Mouse (Mus musculus) brown adipose tissue, adult 24 weeks (tissue): ENCODE results near the gene Nars2. TPM values are rescaled to one million over a fixed set of nuclear protein-coding genes. Genes with fewer than 3 reads are reported as not detected.
A peak's percentile ranks its signal among the peaks of the same experiment; 100 is the strongest.

Experiments
- H3K27ac ChIP-seq: fragments of 200-500 bp; replicated peaks from 2 replicates; pipeline ENCODE4 v1.5.1; 2012; ENCODE audit warnings: low read depth, mild to moderate bottlenecking, low read length
- H3K4me1 ChIP-seq: fragments of 200-500 bp; 2 replicates; pipeline ENCODE4 v1.6.1; 2012; ENCODE audit warnings: low read length, mixed read lengths; ENCODE audit not compliant: control insufficient read depth, insufficient read depth, insufficient read length
- H3K4me3 ChIP-seq: fragments of 200-500 bp; 2 replicates; pipeline ENCODE4 v1.5.1; 2012; ENCODE audit warnings: low read depth, mild to moderate bottlenecking, low read length, moderate library complexity; ENCODE audit not compliant: insufficient read depth
- polyA plus RNA-seq: library from polyadenylated mRNA; stranded (reverse); fragments of >200 nt; gene quantifications from 2 replicates; pipeline ENCODE4 v1.2.4, GENCODE M21; 2012; ENCODE audit not compliant: missing spikeins, insufficient read depth, insufficient read length

Nars2 gene
- polyA plus RNA-seq, 1 experiment, result 19.8 TPM

DNA sequence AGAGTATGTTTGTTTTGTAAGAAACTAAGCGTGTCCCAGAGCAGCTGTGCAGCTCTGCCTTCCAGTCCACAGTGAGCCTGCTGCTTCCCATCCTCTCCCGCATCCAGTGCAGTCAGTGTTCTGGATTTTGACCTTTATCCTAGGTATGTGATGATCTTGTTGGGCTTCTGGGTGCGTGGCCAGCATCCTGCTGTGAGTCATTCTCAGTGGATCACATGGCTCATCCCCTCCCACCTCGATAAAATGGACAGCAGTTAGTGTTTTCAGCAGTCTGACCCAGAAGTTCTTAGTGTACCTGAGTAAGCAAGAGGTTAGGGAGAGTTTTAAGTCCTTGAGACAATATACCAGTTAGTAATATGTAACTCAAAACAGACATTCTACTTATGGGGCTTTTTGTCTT, 36.4 kb downstream of the Nars2 start:
- H3K4me1 ChIP-seq, result peaks cover 7% of the 10 kb centered on the region
- no peak overlapping the region for H3K27ac ChIP-seq
- H3K4me3 ChIP-seq, result no peak overlapping the region

DNA sequence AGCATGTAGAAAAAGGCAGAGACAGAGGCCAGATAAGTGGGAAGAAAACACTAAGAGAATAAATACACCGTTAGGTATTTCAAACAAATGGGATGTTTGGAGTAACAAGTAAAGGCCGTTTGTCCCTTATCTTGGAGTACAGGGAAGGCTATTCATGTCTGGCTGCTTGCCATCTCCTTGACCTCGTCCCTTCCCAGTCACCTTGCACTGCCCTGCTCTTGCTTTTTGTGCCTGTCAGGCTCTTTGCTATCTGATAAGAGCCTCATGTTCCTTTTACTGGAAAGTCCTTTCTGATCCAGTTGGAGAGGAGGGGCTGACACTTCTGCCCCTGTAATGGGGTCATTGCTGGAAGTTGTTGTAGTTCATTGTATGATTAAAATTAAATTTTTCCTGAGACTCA, 61.7 kb downstream of the Nars2 start:
- H3K4me3 ChIP-seq, result no peak overlapping the region
- no peaks in the 10 kb centered on the region for H3K4me1 ChIP-seq
- no peak overlapping the region for H3K27ac ChIP-seq

DNA sequence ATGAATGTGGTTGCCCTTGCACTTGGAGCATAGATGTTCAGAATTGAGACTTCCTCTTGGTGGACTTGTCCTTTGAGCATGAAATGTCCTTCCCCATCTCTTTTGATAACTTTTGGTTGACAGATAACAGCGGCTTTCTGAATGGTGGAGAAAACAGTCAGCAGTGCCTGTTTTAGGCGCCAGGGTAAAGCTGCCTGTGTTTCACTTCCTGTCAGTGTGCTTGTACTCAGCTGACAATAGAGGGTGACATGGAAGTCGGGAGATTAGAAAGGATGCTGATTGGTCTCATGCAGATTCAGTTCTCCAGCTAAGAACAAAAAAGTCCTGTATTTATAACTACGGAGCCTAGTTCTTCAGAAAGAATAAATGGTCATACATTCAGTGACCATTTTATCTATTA, 66.7 kb downstream of the Nars2 start:
- Histone ChIP-seq H3K27ac (peak overlapping the region; percentile 41), H3K4me3 (no peak overlapping the region)

DNA sequence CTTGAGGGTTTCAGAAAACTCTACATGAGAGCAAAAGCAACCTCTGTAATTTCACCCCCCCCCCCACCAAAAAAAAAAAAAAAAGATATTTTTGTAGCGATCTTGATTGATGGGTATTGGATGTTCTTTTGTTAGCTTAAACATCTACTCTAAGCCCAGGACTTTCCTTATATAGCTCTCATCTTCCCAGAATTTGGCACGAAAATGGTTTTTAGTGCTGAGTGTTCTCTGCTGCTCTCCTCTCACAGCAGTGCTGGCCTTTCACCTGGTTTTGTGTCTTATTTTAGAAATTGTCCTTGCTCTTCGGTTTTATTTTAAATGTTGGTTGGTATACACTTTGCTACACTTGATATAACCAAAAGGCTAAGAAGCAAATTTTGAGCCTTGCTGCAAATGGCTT, 67.1 kb downstream of the Nars2 start:
- Histone ChIP-seq H3K4me3 (no peak overlapping the region), H3K4me1 (no peaks in the 10 kb centered on the region), H3K27ac (0 out of 2 replicates have a peak overlapping the region, but pooled peaks have one; percentile 58)

More for the DNA sequence above, 66.7 kb downstream of the Nars2 start:
- H3K4me1 ChIP-seq, result no peaks in the 10 kb centered on the region

DNA sequence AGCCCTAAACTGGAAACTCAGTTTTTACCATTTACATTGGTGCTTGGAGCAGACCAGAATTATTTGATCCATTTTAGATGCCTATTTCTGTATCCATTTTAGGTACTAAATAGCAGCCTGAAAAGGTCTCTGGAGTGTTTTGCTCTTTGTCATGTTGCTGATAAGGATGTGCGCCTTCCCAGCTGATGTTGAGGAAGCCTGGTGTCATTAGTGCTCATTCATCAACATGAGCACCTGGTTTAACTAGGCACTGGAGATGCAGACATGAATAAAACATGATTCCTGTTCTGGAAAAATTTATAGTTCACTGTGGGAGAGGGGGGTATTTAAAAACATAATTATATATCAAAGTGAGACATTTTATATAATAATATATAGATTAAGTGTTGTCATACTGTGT, 68.0 kb downstream of the Nars2 start:
- Histone ChIP-seq H3K4me3 (no peak overlapping the region), H3K4me1 (no peaks in the 10 kb centered on the region), H3K27ac (no peak overlapping the region)

DNA sequence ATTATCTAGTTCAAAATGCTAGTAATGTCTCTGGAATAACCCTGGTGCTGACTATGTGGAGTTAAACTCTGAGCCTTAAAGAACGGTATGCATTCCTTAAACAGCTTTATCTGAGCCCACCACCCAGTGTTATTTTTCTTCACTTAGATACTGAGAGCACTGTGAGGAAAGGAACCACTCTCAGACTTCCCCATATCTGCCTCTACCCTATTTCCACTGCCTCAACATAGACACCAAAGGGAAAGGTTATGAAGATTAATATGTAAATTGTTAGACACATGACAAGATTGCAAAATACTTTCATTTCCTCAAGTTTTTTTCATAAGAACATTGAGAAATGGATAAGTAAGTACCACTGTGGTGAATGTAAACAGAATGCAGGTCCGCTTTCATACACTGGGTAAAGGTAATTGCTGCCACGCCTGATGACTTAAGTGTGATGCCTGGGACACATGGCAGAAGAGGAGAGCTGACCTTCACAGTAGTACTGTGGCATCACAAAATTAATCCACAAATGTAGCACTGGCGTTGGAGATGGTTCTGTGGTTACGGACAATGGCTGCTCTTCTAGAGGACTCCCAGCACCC, 75.6 kb downstream of the Nars2 start:
- H3K4me1 ChIP-seq, result peaks cover 2% of the 10 kb centered on the region; the same call in 1 of the 2 replicates
- no peak overlapping the region for H3K4me3 ChIP-seq
- H3K27ac ChIP-seq, result no peak overlapping the region

DNA sequence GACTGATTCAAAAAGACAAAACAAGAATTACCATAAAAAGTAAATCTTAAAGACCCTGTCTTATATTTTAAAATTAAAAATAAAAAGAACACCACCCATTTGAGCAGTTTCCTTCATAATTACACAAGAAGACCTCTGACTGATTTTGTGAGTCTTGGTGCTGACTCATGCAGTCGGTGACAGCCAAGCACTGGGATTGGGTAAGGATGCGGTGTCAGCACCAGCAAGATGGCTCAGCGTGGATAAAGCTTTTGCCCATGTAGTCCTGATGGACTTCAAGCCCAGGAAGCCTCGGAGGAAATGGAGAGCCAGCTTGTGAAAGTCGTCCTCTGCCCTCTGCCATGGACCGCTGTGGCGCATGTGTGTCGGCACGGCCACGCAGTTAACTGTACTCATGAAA, 77.8 kb downstream of the Nars2 start:
- peaks cover 2% of the 10 kb centered on the region; the same call in 1 of the 2 replicates for H3K4me1 ChIP-seq

DNA sequence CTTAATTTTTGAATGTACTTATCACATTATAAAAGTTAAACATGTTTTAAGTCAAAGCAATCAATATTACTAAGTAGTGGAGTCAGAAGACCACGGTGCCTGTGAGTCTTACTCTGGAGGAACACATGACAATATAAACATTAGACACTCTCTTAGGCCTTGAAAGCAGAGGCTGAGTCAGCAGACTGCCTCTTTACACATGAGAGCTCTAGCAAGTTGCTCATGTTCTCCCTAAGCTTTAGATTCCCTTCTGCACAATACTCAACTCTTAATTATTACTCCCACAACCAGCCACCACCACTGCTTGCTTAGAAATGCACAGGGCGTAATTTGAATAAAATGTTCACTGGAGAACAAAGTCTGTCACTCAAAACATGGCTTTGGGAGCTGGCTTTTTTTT, 81.1 kb downstream of the Nars2 start:
- Histone ChIP-seq H3K27ac (no peak overlapping the region), H3K4me1 (peaks cover 2% of the 10 kb centered on the region; the same call in 1 of the 2 replicates), H3K4me3 (no peak overlapping the region)

More for the DNA sequence above, 77.8 kb downstream of the Nars2 start:
- no peak overlapping the region for H3K4me3 ChIP-seq
- H3K27ac ChIP-seq, result peak overlapping the region; percentile 53

DNA sequence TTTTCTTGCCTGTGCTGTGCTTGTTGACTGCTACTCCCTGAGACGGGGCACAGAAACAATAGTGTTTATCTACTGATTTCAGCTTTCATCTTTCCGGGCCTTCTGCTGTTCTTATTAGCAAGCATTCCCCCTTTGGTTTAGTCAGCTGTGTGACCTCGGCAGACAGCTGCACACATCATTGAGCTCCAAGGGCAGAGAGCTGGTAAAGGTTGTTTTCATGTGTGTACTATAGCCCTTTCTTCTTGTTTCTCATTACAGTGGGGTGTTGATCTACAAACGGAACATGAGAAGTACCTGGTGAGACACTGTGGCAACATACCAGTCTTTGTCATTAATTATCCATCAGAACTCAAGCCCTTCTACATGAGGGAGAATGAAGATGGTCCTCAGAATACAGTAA, 88.3 kb downstream of the Nars2 start:
- Histone ChIP-seq H3K4me3 (no peak overlapping the region), H3K4me1 (no peaks in the 10 kb centered on the region), H3K27ac (no peak overlapping the region)

DNA sequence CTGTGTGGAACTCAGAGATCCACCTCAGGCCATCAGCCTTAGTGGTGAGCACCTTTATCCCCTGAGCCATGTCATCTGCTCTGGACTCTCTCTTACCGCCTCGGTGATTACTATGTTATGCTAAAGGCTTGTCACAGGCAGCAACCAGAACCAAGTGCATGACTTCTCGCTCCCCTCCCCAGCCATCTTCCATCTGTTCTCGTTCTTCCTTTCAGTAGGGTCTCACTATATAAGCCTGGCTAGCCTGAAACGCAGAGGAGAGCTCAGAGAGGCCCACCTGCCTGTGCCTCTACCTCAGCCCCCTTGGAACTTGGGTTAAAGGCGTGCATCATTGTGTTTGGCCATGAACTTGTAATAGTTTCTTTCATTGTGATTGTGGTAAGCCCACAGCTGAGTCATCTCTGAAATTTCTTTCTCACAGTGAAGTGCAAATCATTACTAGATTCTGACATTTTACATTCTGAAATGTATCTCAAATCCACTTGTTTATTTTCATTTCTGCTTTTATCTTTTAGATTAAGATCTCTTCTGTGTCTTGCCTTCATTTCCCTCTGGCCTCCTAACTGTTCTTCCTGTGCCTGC, 90.7 kb downstream of the Nars2 start:
- Histone ChIP-seq H3K4me3 (no peak overlapping the region), H3K27ac (no peak overlapping the region), H3K4me1 (no peaks in the 10 kb centered on the region)

DNA sequence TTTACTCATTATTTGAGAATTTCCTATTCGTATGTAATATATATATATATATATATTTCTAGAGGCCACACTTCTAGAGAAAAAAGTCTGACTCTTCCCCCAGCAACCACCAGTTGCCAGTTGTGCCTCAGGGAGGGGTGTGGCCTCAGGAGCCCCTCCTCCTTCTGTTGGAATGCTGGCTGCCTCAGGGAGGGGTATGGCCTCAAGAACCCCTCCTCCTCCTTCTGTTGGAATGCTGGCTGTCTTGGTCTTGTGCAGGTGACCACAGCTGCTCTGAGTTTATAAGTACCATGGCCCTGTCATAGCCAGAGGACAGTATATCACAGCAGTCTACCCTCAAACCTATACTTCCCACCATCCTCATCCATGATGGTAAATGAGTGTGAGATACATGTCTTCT, 91.7 kb downstream of the Nars2 start:
- Histone ChIP-seq H3K27ac (no peak overlapping the region), H3K4me3 (no peak overlapping the region), H3K4me1 (no peaks in the 10 kb centered on the region)

DNA sequence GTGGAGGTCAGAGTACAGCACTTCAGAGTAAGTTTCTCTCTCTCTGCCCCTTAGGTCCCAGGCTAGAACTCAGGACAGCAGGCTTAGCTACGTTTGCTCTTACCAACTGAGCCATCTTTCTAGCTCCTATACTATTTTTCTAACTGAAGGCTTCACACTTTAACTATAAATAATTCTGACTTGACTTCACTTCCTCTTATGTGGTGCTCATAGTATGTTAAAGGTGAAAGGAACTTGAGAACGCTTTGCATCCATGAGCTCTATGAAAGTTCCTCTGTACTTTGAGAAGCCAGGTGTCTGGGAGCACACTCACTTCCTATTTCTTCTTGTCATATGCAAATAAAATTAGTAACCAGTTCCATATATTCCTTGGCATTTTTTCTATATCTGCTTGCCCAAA, 109.7 kb downstream of the Nars2 start:
- H3K4me3 ChIP-seq, result no peak overlapping the region

DNA sequence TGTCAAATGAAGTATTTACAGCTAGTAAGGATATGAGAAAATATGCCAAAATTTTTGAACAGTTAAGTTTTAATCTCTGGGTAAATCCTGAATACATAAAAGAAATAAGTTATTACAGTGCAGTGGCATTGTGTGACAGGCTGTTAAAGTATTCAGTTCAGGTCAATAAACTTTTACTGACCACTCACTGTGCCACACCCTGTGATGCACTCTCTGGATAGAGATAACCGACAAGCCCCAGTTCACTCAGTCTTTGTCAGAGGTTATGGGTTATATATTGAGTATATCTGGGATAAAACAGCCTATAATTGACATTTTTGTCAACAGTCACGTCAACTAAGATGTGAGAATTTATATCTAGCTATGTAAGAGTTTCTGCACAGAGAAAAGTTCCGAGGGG, 120.2 kb downstream of the Nars2 start:
- Histone ChIP-seq H3K4me1 (peaks cover 7% of the 10 kb centered on the region; the same call in 1 of the 2 replicates), H3K4me3 (no peak overlapping the region), H3K27ac (no peak overlapping the region)

More for the DNA sequence above, 109.7 kb downstream of the Nars2 start:
- Histone ChIP-seq H3K4me1 (no peaks in the 10 kb centered on the region), H3K27ac (no peak overlapping the region)

DNA sequence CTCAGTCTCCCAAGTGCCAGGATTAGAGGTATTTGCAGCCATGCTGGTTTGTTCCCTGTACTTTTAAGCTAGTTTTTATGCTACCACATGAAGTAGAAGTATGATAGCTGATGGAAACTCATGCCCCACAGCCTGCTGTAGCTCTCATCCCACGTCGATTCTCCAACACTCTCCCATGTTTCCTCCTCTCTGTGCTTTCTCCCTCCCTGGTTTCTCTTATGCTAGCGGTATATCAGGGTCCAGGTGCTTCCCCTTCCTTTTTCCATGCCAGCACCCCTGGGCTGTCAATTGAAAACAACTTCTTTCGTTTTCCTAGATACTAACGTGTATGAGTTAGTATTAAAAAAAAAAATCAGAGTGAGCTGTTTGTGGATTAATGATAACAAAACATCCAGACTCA, 120.8 kb downstream of the Nars2 start:
- Histone ChIP-seq H3K4me3 (no peak overlapping the region), H3K27ac (no peak overlapping the region; the same call in 1 of the 2 replicates), H3K4me1 (peaks cover 10% of the 10 kb centered on the region)

DNA sequence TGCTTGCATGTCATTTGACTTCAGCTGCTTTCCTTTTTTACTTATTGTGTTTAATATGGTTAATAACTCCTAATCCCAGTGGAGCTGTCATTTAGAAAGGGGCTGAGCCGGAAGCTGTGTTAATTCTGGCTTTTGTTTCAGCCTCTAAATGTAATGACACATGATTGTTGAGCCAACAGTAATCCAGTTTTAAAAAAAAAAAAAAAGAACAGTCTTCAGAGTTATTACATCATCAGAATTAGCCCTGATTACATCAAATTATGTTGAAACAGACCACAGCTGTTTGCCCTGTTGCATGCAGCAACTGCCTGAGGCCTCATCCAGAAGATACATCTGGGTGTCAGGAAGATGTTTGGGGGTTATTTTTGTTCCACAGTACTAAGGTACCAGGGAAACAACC, 123.7 kb downstream of the Nars2 start:
- no peak overlapping the region for H3K4me3 ChIP-seq
- peaks cover 13% of the 10 kb centered on the region for H3K4me1 ChIP-seq
- peak overlapping the region; percentile 59; the same call in 1 of the 2 replicates for H3K27ac ChIP-seq

DNA sequence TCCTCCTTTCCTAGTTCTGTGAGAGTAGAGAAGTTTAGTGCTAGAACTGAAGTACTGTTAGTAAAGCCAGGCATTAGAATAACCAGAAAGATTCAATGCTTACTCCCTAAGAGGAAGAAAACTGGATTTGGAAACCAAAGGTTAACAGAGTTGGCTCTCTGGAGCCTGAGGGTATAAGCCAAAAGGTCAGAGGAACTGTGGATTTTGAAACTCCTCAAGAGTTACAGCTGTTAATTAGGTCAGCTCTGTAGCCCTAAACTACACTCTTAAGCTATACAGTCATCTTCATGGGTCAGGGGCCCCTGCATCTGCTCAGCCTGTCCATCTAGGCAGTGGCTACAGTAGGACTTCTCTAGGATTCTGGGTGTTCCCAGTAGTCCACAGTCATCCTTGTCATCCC, 125.7 kb downstream of the Nars2 start:
- Histone ChIP-seq H3K27ac (0 out of 2 replicates have a peak overlapping the region, but pooled peaks have one; percentile 14), H3K4me1 (peaks cover 13% of the 10 kb centered on the region), H3K4me3 (no peak overlapping the region)
